Mouse (Mus musculus) embryonic facial prominence, embryonic 11.5 days (tissue): ENCODE data around the gene Cabcoco1. TPM values are rescaled to one million over a fixed set of nuclear protein-coding genes. Genes with fewer than 3 reads are reported as not detected.

Experiments used
- ATAC-seq: fragments of 200-750 bp; cut with Nextera tagmentation; replicated peaks from 2 replicates; pipeline ENCODE4 v1.8.0; 2017; ENCODE audit warnings: low read depth; ENCODE audit not compliant: insufficient number of reproducible peaks, low FRiP score, low TSS enrichment
- DNase-seq: peaks from one replicate; pipeline ENCODE4 v3.0.0-alpha.2; 2015; ENCODE audit warnings: low spot score
- H3K27ac ChIP-seq: fragments of 300-500 bp; sonication (generic); replicated peaks from 2 replicates; pipeline ENCODE4 v1.5.1; 2014; ENCODE audit warnings: mild to moderate bottlenecking, low read depth, low read length, control low read depth
- H3K27me3 ChIP-seq: fragments of 300-500 bp; sonication (generic); 2 replicates; pipeline ENCODE4 v1.6.1; 2014; ENCODE audit warnings: mild to moderate bottlenecking, low read length, moderate library complexity, mixed read lengths; ENCODE audit not compliant: control insufficient read depth, insufficient read depth
- H3K36me3 ChIP-seq: fragments of 300-500 bp; sonication (generic); replicated peaks from 2 replicates; pipeline ENCODE4 v1.6.1; 2014; ENCODE audit warnings: low read depth, mild to moderate bottlenecking, low read length, moderate library complexity, mixed read lengths; ENCODE audit not compliant: control insufficient read depth, insufficient read depth
- H3K4me1 ChIP-seq: fragments of 300-500 bp; sonication (generic); 2 replicates; pipeline ENCODE4 v1.6.1; 2014; ENCODE audit warnings: low read length, mixed read lengths; ENCODE audit not compliant: control insufficient read depth, insufficient read depth
- H3K4me2 ChIP-seq: fragments of 300-500 bp; sonication (generic); 2 replicates; pipeline ENCODE4 v1.6.1; 2014; ENCODE audit warnings: low read depth, mild to moderate bottlenecking, control low read depth, low read length, moderate library complexity
- H3K4me3 ChIP-seq: fragments of 300-500 bp; sonication (generic); 2 replicates; pipeline ENCODE4 v1.5.1; 2014; ENCODE audit warnings: low read depth, low read length, control low read depth
- H3K9ac ChIP-seq: fragments of 300-500 bp; sonication (generic); replicated peaks from 2 replicates; pipeline ENCODE4 v1.6.1; 2014; ENCODE audit warnings: mild to moderate bottlenecking, control low read depth, low read length
- H3K9me3 ChIP-seq: fragments of 300-500 bp; sonication (generic); replicated peaks from 2 replicates; pipeline ENCODE4 v1.6.1; 2016; ENCODE audit warnings: mild to moderate bottlenecking, low read length, inconsistent platforms, mixed read lengths; ENCODE audit not compliant: control insufficient read depth
- WGBS: fragments of 180-500 bp; shearing (Covaris S2); extraction: QIAGEN DNeasy Blood & Tissue Kit; methylation state at CpG from one replicate; pipeline ENCODE4 v1.1.7; 2014; 5-methylcytosine and 5-hydroxymethylcytosine counted together
- polyA plus RNA-seq: library from polyadenylated mRNA; unstranded; fragments of >200 nt; fragmentation: Nextera tagmentation; extraction: Ambion mirVana; gene quantifications from 2 replicates; pipeline ENCODE4 v1.2.1, GENCODE M21; 2014

Cabcoco1 gene
- polyA plus RNA-seq, 1 experiment from 2014 or later, result 0.32 TPM

DNA sequence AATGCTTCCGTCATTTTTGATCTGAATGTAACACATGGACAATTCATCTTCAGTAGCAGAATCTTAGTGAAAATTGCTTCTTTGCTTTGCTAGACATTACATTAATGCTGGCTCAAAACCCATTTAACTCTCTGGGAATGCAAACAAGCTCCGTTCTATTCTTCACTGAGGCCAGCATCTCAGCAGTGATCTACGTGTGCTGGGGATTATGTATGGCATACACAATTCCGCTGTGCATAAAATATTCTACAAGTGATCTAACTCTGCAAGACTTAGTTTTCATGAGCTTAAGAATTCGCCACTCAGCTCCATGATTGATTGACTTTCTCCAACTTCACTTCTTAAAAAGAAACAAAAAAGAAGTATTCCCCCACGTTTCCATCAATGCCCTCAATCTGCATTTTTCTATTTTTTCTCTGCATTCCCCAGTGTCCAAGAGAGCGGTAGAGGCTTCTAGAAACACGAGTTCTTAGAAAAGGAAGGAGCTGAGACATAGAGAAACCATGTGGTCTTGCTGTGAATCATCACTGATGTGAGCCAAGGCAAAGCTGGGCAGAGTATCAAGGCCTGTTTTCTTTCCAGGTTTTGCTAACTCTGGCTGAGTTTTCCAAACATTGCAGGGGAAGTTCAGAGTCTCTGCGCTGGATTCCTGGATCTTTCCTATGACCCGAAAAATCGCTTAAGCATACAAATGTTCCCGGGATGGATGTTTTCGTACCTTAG is 16.6 kb upstream of the Cabcoco1 start:
- Histone ChIP-seq H3K36me3 (no peaks in the 10 kb centered on the region), H3K4me3 (no peak overlapping the region), H3K9me3 (no peaks in the 10 kb centered on the region), H3K4me2 (no peak overlapping the region), H3K4me1 (no peaks in the 10 kb centered on the region), H3K27ac (no peak overlapping the region), H3K9ac (no peak overlapping the region), H3K27me3 (no peaks in the 10 kb centered on the region)
- no peak for ATAC-seq
- peak; percentile 25 for DNase-seq
- 61% methylated on average over 13 of the region's 13 CpGs for WGBS

GRCm38 (mm10) chr10:68553677-68554076 is 12.0 kb upstream of the Cabcoco1 start:
- Histone ChIP-seq H3K27me3 (no peaks in the 10 kb centered on the region), H3K4me2 (no peak overlapping the region), H3K9ac (no peak overlapping the region), H3K9me3 (no peaks in the 10 kb centered on the region), H3K4me3 (no peak overlapping the region), H3K36me3 (no peaks in the 10 kb centered on the region), H3K27ac (no peak overlapping the region), H3K4me1 (no peaks in the 10 kb centered on the region)
- ATAC-seq (no peak), DNase-seq (no peak)
- WGBS, result 87% methylated on average over 3 of the region's 3 CpGs

GRCm38 (mm10) chr10:68552556-68552955 is 10.9 kb upstream of the Cabcoco1 start:
- Histone ChIP-seq H3K27ac (no peak overlapping the region), H3K9me3 (no peaks in the 10 kb centered on the region), H3K9ac (no peak overlapping the region), H3K4me1 (no peaks in the 10 kb centered on the region), H3K27me3 (no peaks in the 10 kb centered on the region), H3K4me3 (no peak overlapping the region), H3K4me2 (no peak overlapping the region), H3K36me3 (no peaks in the 10 kb centered on the region)
- no peak for ATAC-seq
- no peak for DNase-seq
- WGBS, result 82% methylated on average over 2 of the region's 2 CpGs

DNA sequence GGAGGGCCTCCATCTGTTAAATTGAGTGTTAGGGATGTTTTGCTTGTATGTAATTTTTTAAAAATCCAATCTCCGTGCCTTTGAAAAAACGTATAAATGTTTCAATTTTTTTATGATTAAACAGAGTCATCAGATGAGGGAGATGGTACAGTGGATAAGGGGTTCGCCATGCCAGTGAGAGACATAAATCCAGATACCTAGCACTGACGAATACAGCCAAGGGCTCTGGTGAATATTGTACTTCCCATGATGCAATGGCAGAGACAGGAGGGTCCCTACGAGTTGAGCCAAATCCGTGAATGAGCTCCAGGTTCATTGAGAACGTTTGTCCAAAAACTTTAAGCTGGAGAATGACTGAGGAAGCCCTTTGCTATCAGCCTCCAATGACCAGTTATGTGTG is 9.6 kb upstream of the Cabcoco1 start:
- H3K4me1 ChIP-seq, result no peaks in the 10 kb centered on the region
- H3K36me3 ChIP-seq, result no peaks in the 10 kb centered on the region
- H3K9ac ChIP-seq, result no peak overlapping the region
- WGBS, result 89% methylated on average over 7 of the region's 7 CpGs
- no peak overlapping the region for H3K27ac ChIP-seq
- ATAC-seq (no peak), DNase-seq (no peak)
- no peak overlapping the region for H3K4me3 ChIP-seq
- H3K4me2 ChIP-seq, result no peak overlapping the region
- H3K27me3 ChIP-seq, result no peaks in the 10 kb centered on the region
- H3K9me3 ChIP-seq, result no peaks in the 10 kb centered on the region

DNA sequence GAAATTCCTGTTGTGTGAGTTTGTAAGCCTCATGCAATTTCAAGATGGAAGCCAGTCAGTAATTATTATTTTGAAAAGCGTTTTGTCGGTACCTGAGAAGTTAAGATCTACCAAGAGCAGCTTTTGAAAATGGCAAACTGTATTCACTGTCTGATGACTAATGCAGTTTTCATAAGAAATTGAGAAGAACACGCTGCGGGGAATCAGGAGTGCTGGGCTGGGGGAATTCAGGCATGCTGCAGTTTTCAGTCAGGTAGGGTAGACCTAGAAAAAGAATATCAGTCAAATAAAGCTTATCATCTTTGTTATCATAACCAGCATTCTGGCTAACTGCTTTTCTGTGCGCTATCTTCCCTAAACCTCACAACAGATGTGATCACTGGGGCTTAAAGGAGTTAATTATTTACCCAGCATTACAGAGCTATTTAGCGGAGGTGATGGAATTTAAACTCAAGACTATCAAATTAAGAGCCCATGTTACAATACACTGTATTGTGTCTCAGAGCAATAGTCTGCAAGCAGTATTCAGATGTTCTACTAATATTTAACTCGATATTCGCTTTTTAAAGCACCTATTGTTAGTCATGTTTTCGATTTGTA is 9.1 kb upstream of the Cabcoco1 start:
- Histone ChIP-seq H3K27me3 (no peaks in the 10 kb centered on the region), H3K4me1 (no peaks in the 10 kb centered on the region), H3K9me3 (no peaks in the 10 kb centered on the region), H3K27ac (no peak overlapping the region), H3K4me2 (no peak overlapping the region), H3K4me3 (no peak overlapping the region), H3K9ac (no peak overlapping the region), H3K36me3 (no peaks in the 10 kb centered on the region)
- DNase-seq (no peak), ATAC-seq (no peak)
- WGBS, result 85% methylated on average over 9 of the region's 9 CpGs

- Histone ChIP-seq H3K4me1 (peaks cover 3% of the 10 kb centered on the region; the same call in 1 of the 2 replicates), H3K9ac (no peak overlapping the region), H3K4me2 (no peak overlapping the region), H3K27me3 (no peaks in the 10 kb centered on the region), H3K27ac (no peak overlapping the region), H3K36me3 (no peaks in the 10 kb centered on the region), H3K9me3 (no peaks in the 10 kb centered on the region), H3K4me3 (no peak overlapping the region)
- ATAC-seq, result no peak
- no peak for DNase-seq
- 58% methylated on average over 3 of the region's 3 CpGs for WGBS
Measured at GRCm38 (mm10) chr10:68543107-68543506, 1.4 kb upstream of the Cabcoco1 start.

GRCm38 (mm10) chr10:68541943-68542420 is 286 bp upstream of the Cabcoco1 start:
- no peak overlapping the region for H3K9ac ChIP-seq
- peak overlapping the region; percentile 55 for H3K4me2 ChIP-seq
- ATAC-seq, result no peak
- H3K36me3 ChIP-seq, result no peaks in the 10 kb centered on the region
- H3K9me3 ChIP-seq, result no peaks in the 10 kb centered on the region
- peaks cover 3% of the 10 kb centered on the region; the same call in 1 of the 2 replicates for H3K4me1 ChIP-seq
- no peaks in the 10 kb centered on the region for H3K27me3 ChIP-seq
- H3K27ac ChIP-seq, result no peak overlapping the region
- DNase-seq, result no peak
- H3K4me3 ChIP-seq, result peak overlapping the region; percentile 28; the same call in 1 of the 2 replicates
- WGBS, result 47% methylated on average over 7 of the region's 7 CpGs

- WGBS, result 48% methylated on average over 3 of the region's 3 CpGs
- DNase-seq, result peak; percentile 35
Measured at GRCm38 (mm10) chr10:68540612-68541011, 1.1 kb downstream of the Cabcoco1 start.

More at GRCm38 (mm10) chr10:68540612-68541011, 1.1 kb downstream of the Cabcoco1 start:
- no peak overlapping the region for H3K4me3 ChIP-seq
- H3K4me2 ChIP-seq, result no peak overlapping the region
- H3K9ac ChIP-seq, result no peak overlapping the region
- H3K4me1 ChIP-seq, result peaks cover 3% of the 10 kb centered on the region; the same call in 1 of the 2 replicates
- H3K9me3 ChIP-seq, result no peaks in the 10 kb centered on the region
- no peaks in the 10 kb centered on the region for H3K36me3 ChIP-seq
- H3K27me3 ChIP-seq, result no peaks in the 10 kb centered on the region
- ATAC-seq, result no peak
- H3K27ac ChIP-seq, result no peak overlapping the region
